Mouse (Mus musculus): Measurements from ENCODE around the gene Ccdc175. TPM values are rescaled to one million over a fixed set of nuclear protein-coding genes. Genes with fewer than 3 reads are reported as not detected.

The Ccdc175 gene
- not detected in 2 replicates for polyA plus RNA-seq (2015; fragmentation: Nextera tagmentation; extraction: Ambion mirVana)

- no peak for ATAC-seq
- no peak within 1 kb of the TSS for H3K9ac ChIP-seq (ENCODE audit: low read depth, low read length)
- WGBS, result 78% methylated on average over 12 of the region's 12 CpGs
- H3K27me3 ChIP-seq (replicated peaks; ENCODE audit: control insufficient read depth, insufficient read depth, low read length), result no peaks in the 10 kb centered on the region
- no peaks in the 10 kb centered on the region for H3K4me1 ChIP-seq (ENCODE audit: control insufficient read depth, insufficient read depth, low read depth, low read length)
- no peak within 1 kb of the TSS for H3K4me2 ChIP-seq (ENCODE audit: low read length)
- no peaks in the 10 kb centered on the region for H3K9me3 ChIP-seq (ENCODE audit: control insufficient read depth, low read length)
- no peak within 1 kb of the TSS for H3K27ac ChIP-seq (ENCODE audit: low read depth, low read length)
- H3K36me3 ChIP-seq (ENCODE audit: control insufficient read depth, insufficient read depth, low read length), result no peaks in the 10 kb centered on the region
- H3K4me3 ChIP-seq (ENCODE audit: low read length), result no peak within 1 kb of the TSS
Observed at GRCm38 (mm10) chr12:72184929-72185328, at the start of gene Ccdc175. Gene Ccdc175, minus strand, starts transcription at chr12:72185029.

DNA sequence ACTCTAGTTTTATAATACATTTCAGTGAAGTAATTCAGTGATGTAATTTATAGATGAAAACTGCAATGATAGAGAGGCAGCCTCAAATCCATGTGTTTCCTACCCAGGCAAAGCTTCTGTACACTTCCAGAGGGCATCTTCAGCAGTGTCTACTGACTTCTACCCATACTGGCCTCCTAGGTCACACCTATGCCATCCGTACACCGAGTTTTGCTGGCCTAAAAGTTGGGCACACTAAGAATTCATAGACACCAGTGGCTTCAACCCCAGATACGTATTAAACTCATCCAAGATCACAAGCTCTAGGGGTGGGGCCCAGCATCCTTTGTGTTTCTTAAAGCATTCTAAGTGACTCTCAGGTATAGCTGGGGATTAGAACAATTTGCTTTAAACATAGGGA is 49.3 kb upstream of the Ccdc175 start:
- no peak for ATAC-seq
- Histone ChIP-seq H3K27me3 (replicated peaks; ENCODE audit: control insufficient read depth, insufficient read depth, low read length) (no peaks in the 10 kb centered on the region), H3K27ac (ENCODE audit: low read depth, low read length) (peak overlapping the region; percentile 2; the same call in 1 of the 2 replicates), H3K4me2 (ENCODE audit: low read length) (peak overlapping the region; percentile 61), H3K4me3 (ENCODE audit: low read length) (peak overlapping the region; percentile 67), H3K9ac (ENCODE audit: low read depth, low read length) (peak overlapping the region; percentile 87), H3K36me3 (ENCODE audit: control insufficient read depth, insufficient read depth, low read length) (no peaks in the 10 kb centered on the region), H3K9me3 (ENCODE audit: control insufficient read depth, low read length) (no peaks in the 10 kb centered on the region), H3K4me1 (ENCODE audit: control insufficient read depth, insufficient read depth, low read depth, low read length) (peaks cover 31% of the 10 kb centered on the region)
- WGBS, result 57% methylated on average over 3 of the region's 3 CpGs

DNA sequence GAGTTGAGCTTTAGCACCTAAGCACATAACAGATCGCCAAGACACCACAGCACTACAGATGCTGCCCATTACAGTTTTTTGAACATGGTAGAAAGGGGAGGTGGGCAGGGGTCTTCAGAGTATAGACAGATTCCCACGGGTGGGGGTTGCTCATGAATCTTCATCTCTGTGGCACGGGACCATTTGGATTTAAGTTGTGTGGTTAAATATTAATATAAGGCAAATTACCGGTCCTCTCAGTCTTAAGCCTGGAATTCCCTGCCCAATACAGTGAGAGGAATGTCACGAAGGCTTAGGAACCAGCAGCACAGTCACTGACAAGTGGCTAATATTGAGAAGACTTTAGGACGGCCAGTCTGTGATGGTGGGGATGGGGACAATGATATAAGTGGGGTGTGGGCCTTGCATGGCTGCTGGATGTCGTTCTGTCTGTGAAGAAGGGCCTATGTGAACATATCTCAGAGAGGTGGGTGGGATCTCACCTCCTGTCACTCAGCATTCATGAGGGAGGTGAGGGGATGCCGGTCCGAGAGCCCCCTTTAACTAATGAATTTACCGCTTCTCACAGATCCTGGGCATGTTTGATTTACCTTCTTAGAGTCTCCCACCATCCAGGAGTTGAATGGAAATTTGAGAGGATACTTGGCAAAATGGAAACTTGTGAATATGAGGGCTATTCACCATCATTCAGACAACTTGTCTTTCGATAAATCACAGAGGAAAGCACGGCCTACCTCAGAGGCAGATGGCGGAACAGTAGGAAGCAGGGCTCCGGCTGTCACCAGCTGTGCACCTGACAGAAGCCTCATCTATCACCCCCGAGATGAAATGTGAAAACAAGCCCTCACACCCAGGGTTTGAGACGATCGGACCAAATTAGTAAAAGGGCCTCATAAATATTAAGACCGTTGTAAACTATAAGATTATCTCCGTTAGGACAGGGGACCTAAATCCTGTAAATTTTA is 48.3 kb upstream of the Ccdc175 start:
- 46% methylated on average over 19 of the region's 19 CpGs for WGBS
- H3K4me3 ChIP-seq (ENCODE audit: low read length), result peak overlapping the region; percentile 67
- H3K27me3 ChIP-seq (replicated peaks; ENCODE audit: control insufficient read depth, insufficient read depth, low read length), result no peaks in the 10 kb centered on the region
- no peak for ATAC-seq
- peak overlapping the region; percentile 50 for H3K9ac ChIP-seq (ENCODE audit: low read depth, low read length)
- H3K4me2 ChIP-seq (ENCODE audit: low read length), result peak overlapping the region; percentile 61
- no peak overlapping the region for H3K27ac ChIP-seq (ENCODE audit: low read depth, low read length)
- no peaks in the 10 kb centered on the region for H3K36me3 ChIP-seq (ENCODE audit: control insufficient read depth, insufficient read depth, low read length)
- peaks cover 34% of the 10 kb centered on the region for H3K4me1 ChIP-seq (ENCODE audit: control insufficient read depth, insufficient read depth, low read depth, low read length)
- no peaks in the 10 kb centered on the region for H3K9me3 ChIP-seq (ENCODE audit: control insufficient read depth, low read length)

GRCm38 (mm10) chr12:72232176-72232575 is 47.3 kb upstream of the Ccdc175 start:
- Histone ChIP-seq H3K4me3 (ENCODE audit: low read length) (peak overlapping the region; percentile 67), H3K4me1 (ENCODE audit: control insufficient read depth, insufficient read depth, low read depth, low read length) (peaks cover 35% of the 10 kb centered on the region), H3K9me3 (ENCODE audit: control insufficient read depth, low read length) (no peaks in the 10 kb centered on the region), H3K27me3 (replicated peaks; ENCODE audit: control insufficient read depth, insufficient read depth, low read length) (no peaks in the 10 kb centered on the region), H3K4me2 (ENCODE audit: low read length) (peak overlapping the region; percentile 61), H3K9ac (ENCODE audit: low read depth, low read length) (no peak overlapping the region), H3K27ac (ENCODE audit: low read depth, low read length) (no peak overlapping the region; the same call in 1 of the 2 replicates), H3K36me3 (ENCODE audit: control insufficient read depth, insufficient read depth, low read length) (no peaks in the 10 kb centered on the region)
- ATAC-seq, result no peak
- 49% methylated on average over 3 of the region's 3 CpGs for WGBS

DNA sequence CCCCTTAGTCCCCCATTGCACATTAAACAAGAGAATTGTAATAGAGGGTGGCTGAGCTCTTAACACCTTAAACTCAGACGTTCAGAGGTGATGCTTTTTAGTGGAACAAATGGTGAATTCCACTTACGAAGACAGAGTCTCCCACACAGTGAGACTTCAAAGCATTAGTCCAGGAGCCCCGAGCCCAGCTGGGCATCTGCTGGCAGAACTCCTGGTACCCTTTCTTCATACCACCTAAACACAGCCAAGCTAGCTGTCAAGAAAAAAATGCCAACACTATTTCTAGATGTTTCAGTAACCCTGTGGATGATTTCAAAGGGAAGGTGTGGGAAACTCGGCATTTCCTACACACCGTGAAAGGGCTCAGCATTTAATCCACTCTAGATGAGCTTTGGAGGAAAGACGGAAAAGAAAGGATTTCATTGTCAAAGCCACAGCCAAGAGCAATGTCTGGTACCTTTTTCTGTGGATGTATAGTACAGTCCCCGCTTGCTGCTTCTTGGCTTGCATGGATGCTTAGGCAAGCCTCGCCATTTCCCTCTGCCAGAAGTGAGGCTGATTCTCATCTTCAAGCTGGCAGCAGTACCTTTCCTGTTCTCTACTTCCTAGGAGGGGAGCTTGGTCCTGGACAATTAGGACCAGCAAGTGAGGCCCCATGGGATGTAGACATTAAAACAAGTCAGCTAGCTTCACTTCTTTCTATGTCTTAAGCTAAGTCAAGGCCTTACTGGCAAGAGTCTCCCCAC is 44.8 kb upstream of the Ccdc175 start:
- no peak overlapping the region for H3K4me3 ChIP-seq (ENCODE audit: low read length)
- WGBS, result 52% methylated on average over 8 of the region's 8 CpGs
- peaks cover 41% of the 10 kb centered on the region for H3K4me1 ChIP-seq (ENCODE audit: control insufficient read depth, insufficient read depth, low read depth, low read length)
- peak overlapping the region; percentile 33 for H3K9ac ChIP-seq (ENCODE audit: low read depth, low read length)
- no peaks in the 10 kb centered on the region for H3K36me3 ChIP-seq (ENCODE audit: control insufficient read depth, insufficient read depth, low read length)
- no peaks in the 10 kb centered on the region for H3K9me3 ChIP-seq (ENCODE audit: control insufficient read depth, low read length)
- H3K27me3 ChIP-seq (replicated peaks; ENCODE audit: control insufficient read depth, insufficient read depth, low read length), result no peaks in the 10 kb centered on the region
- ATAC-seq, result no peak
- H3K4me2 ChIP-seq (ENCODE audit: low read length), result peak overlapping the region; percentile 27
- no peak overlapping the region; the same call in 1 of the 2 replicates for H3K27ac ChIP-seq (ENCODE audit: low read depth, low read length)

GRCm38 (mm10) chr12:72227731-72228130 is 42.9 kb upstream of the Ccdc175 start:
- ATAC-seq, result no peak
- Histone ChIP-seq H3K4me2 (ENCODE audit: low read length) (no peak overlapping the region), H3K27ac (ENCODE audit: low read depth, low read length) (no peak overlapping the region), H3K27me3 (replicated peaks; ENCODE audit: control insufficient read depth, insufficient read depth, low read length) (no peaks in the 10 kb centered on the region), H3K4me3 (ENCODE audit: low read length) (no peak overlapping the region), H3K9ac (ENCODE audit: low read depth, low read length) (no peak overlapping the region), H3K4me1 (ENCODE audit: control insufficient read depth, insufficient read depth, low read depth, low read length) (peaks cover 41% of the 10 kb centered on the region), H3K36me3 (ENCODE audit: control insufficient read depth, insufficient read depth, low read length) (peaks cover 5% of the 10 kb centered on the region; the same call in 1 of the 2 replicates), H3K9me3 (ENCODE audit: control insufficient read depth, low read length) (no peaks in the 10 kb centered on the region)
- WGBS, result 85% methylated on average over 6 of the region's 6 CpGs

DNA sequence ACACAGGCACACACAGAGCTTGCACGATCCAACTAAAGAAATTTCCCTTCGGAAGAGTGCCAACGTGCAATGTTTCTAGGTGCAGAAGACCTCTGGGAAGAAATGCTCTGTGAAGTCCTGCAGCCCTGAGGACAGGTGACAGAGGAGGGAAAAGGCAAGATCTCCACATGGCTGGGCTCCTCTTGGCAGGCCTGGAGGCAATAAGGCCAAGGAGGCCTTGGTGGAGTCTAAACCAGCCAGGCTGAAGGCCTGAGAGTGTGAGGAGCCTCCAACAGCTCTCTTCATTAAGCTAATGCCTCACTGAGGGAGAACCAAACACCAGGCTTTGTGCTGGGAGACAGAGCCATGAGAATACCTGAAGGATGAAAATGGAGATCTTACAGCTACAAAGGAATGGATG is 40.5 kb upstream of the Ccdc175 start:
- 78% methylated on average over 3 of the region's 3 CpGs for WGBS
- Histone ChIP-seq H3K27me3 (replicated peaks; ENCODE audit: control insufficient read depth, insufficient read depth, low read length) (no peaks in the 10 kb centered on the region), H3K4me2 (ENCODE audit: low read length) (no peak overlapping the region), H3K9ac (ENCODE audit: low read depth, low read length) (no peak overlapping the region), H3K4me1 (ENCODE audit: control insufficient read depth, insufficient read depth, low read depth, low read length) (peaks cover 28% of the 10 kb centered on the region), H3K4me3 (ENCODE audit: low read length) (no peak overlapping the region), H3K36me3 (ENCODE audit: control insufficient read depth, insufficient read depth, low read length) (peaks cover 14% of the 10 kb centered on the region), H3K27ac (ENCODE audit: low read depth, low read length) (peak overlapping the region; percentile 35; the same call in 1 of the 2 replicates), H3K9me3 (ENCODE audit: control insufficient read depth, low read length) (no peaks in the 10 kb centered on the region)
- ATAC-seq, result no peak

- ATAC-seq, result no peak
- 93% methylated on average over 16 of the region's 16 CpGs for WGBS
- no peaks in the 10 kb centered on the region for H3K27me3 ChIP-seq (replicated peaks; ENCODE audit: control insufficient read depth, insufficient read depth, low read length)
- no peak overlapping the region for H3K4me3 ChIP-seq (ENCODE audit: low read length)
- no peak overlapping the region for H3K9ac ChIP-seq (ENCODE audit: low read depth, low read length)
- no peak overlapping the region for H3K4me2 ChIP-seq (ENCODE audit: low read length)
- H3K36me3 ChIP-seq (ENCODE audit: control insufficient read depth, insufficient read depth, low read length), result peaks cover 28% of the 10 kb centered on the region
- H3K9me3 ChIP-seq (ENCODE audit: control insufficient read depth, low read length), result no peaks in the 10 kb centered on the region
- no peak overlapping the region for H3K27ac ChIP-seq (ENCODE audit: low read depth, low read length)
- peaks cover 14% of the 10 kb centered on the region for H3K4me1 ChIP-seq (ENCODE audit: control insufficient read depth, insufficient read depth, low read depth, low read length)
Observed at GRCm38 (mm10) chr12:72223557-72224102, 38.8 kb upstream of the Ccdc175 start.

GRCm38 (mm10) chr12:72213554-72213953 is 28.7 kb upstream of the Ccdc175 start:
- 58% methylated on average over 5 of the region's 5 CpGs for WGBS
- peaks cover 59% of the 10 kb centered on the region for H3K36me3 ChIP-seq (ENCODE audit: control insufficient read depth, insufficient read depth, low read length)
- H3K4me3 ChIP-seq (ENCODE audit: low read length), result no peak overlapping the region
- no peak overlapping the region for H3K9ac ChIP-seq (ENCODE audit: low read depth, low read length)
- H3K27me3 ChIP-seq (replicated peaks; ENCODE audit: control insufficient read depth, insufficient read depth, low read length), result no peaks in the 10 kb centered on the region
- no peak for ATAC-seq
- no peak overlapping the region for H3K4me2 ChIP-seq (ENCODE audit: low read length)
- H3K27ac ChIP-seq (ENCODE audit: low read depth, low read length), result no peak overlapping the region
- H3K9me3 ChIP-seq (ENCODE audit: control insufficient read depth, low read length), result no peaks in the 10 kb centered on the region
- H3K4me1 ChIP-seq (ENCODE audit: control insufficient read depth, insufficient read depth, low read depth, low read length), result no peaks in the 10 kb centered on the region
